Mouse (Mus musculus): ENCODE results near the gene Zfp385c.
"Not testable (repeated sequence)": the region's sequence is repeated elsewhere in the genome, so short reads cannot be mapped to it uniquely, and the experiment has no call there.

Gene Zfp385c

GRCm38 (mm10) chr11:100604321-100605005, 87.8 kb downstream of the Zfp385c start:
- peak in 1 of 2 experiments; percentile 71 for DNase-seq (ENCODE audit: inconsistent age in 2 of 2, low spot score in 1 of 2)

GRCm38 (mm10) chr11:100603813-100604212, 88.4 kb downstream of the Zfp385c start:
- DNase-seq (ENCODE audit: inconsistent age in 2 of 2, low spot score in 1 of 2): peak in 1 of 2 experiments; percentile 46

- peak in 1 of 2 experiments; percentile 47 for DNase-seq (ENCODE audit: inconsistent age in 2 of 2, low spot score in 1 of 2)
These were observed 89.1 kb downstream of the Zfp385c start for GRCm38 (mm10) chr11:100603155-100603554.

- no peak for DNase-seq (ENCODE audit: inconsistent age in 2 of 2, low spot score in 1 of 2)
These were observed 90.9 kb downstream of the Zfp385c start for GRCm38 (mm10) chr11:100601372-100601771.

GRCm38 (mm10) chr11:100598074-100598473, 94.2 kb downstream of the Zfp385c start:
- no peak for DNase-seq (ENCODE audit: inconsistent age in 2 of 2, low spot score in 1 of 2)

GRCm38 (mm10) chr11:100595533-100595932, 96.7 kb downstream of the Zfp385c start:
- DNase-seq (ENCODE audit: inconsistent age in 2 of 2, low spot score in 1 of 2): no peak

GRCm38 (mm10) chr11:100594608-100595007, 97.6 kb downstream of the Zfp385c start:
- DNase-seq (ENCODE audit: inconsistent age in 2 of 2, low spot score in 1 of 2): no peak

- DNase-seq (ENCODE audit: inconsistent age in 2 of 2, low spot score in 1 of 2): no peak
These were observed 99.8 kb downstream of the Zfp385c start for GRCm38 (mm10) chr11:100592346-100593046.

- peak in 1 of 2 experiments; percentile 72 for DNase-seq (ENCODE audit: inconsistent age in 2 of 2, low spot score in 1 of 2)
These were observed 103.8 kb downstream of the Zfp385c start for GRCm38 (mm10) chr11:100588462-100588861.

- DNase-seq (ENCODE audit: inconsistent age in 2 of 2, low spot score in 1 of 2): peak in 1 of 2 experiments; percentile 63
These were observed 107.1 kb downstream of the Zfp385c start for GRCm38 (mm10) chr11:100585148-100585547.

GRCm38 (mm10) chr11:100584561-100584961, 107.7 kb downstream of the Zfp385c start:
- DNase-seq (ENCODE audit: inconsistent age in 2 of 2, low spot score in 1 of 2): no peak

GRCm38 (mm10) chr11:100582836-100583235, 109.4 kb downstream of the Zfp385c start:
- no peak for DNase-seq (ENCODE audit: inconsistent age in 2 of 2, low spot score in 1 of 2)

- not testable (repeated sequence) for DNase-seq (ENCODE audit: inconsistent age in 2 of 2, low spot score in 1 of 2)
These were observed 109.8 kb downstream of the Zfp385c start for GRCm38 (mm10) chr11:100582413-100582812.

GRCm38 (mm10) chr11:100581756-100582155, 110.5 kb downstream of the Zfp385c start:
- DNase-seq (ENCODE audit: inconsistent age in 2 of 2, low spot score in 1 of 2): peak; percentile 62 to 79

GRCm38 (mm10) chr11:100580275-100580674, 112.0 kb downstream of the Zfp385c start:
- peak in 1 of 2 experiments; percentile 26 for DNase-seq (ENCODE audit: inconsistent age in 2 of 2, low spot score in 1 of 2)

- DNase-seq (ENCODE audit: inconsistent age in 2 of 2, low spot score in 1 of 2): peak in 1 of 2 experiments; percentile 52
These were observed 113.0 kb downstream of the Zfp385c start for GRCm38 (mm10) chr11:100579116-100579799.

- peak in 1 of 2 experiments; percentile 44 for DNase-seq (ENCODE audit: inconsistent age in 2 of 2, low spot score in 1 of 2)
These were observed 114.2 kb downstream of the Zfp385c start for GRCm38 (mm10) chr11:100577852-100578599.

Measured in adrenal gland, adult (tissue).